Mouse (Mus musculus) kidney, postnatal 0 days (tissue): ENCODE results near the gene Ap2a2. TPM values are rescaled to one million over a fixed set of nuclear protein-coding genes. Genes with fewer than 3 reads are reported as not detected.

Experiments
- ATAC-seq: fragments of 200-750 bp; cut with Nextera tagmentation; replicated peaks from 2 replicates; pipeline ENCODE4 v1.8.0; 2017; ENCODE audit warnings: low read depth, moderate number of reproducible peaks, moderate TSS enrichment, moderate library complexity; ENCODE audit not compliant: low FRiP score
- DNase-seq: peaks from one replicate; pipeline ENCODE4 v3.0.0-alpha.2; 2016; ENCODE audit warnings: low spot score
- H3K27ac ChIP-seq: fragments of 300-500 bp; sonication (generic); 2 replicates; pipeline ENCODE4 v1.5.1; 2014; ENCODE audit warnings: mild to moderate bottlenecking
- H3K27me3 ChIP-seq: fragments of 300-500 bp; sonication (generic); 2 replicates; pipeline ENCODE4 v1.6.1; 2014; ENCODE audit warnings: low read length, mixed read lengths; ENCODE audit not compliant: insufficient read depth
- H3K36me3 ChIP-seq: fragments of 300-500 bp; sonication (generic); 2 replicates; pipeline ENCODE4 v1.6.1; 2014; ENCODE audit warnings: low read length, mixed read lengths; ENCODE audit not compliant: insufficient read depth
- H3K4me1 ChIP-seq: fragments of 300-500 bp; sonication (generic); replicated peaks from 2 replicates; pipeline ENCODE4 v1.6.1; 2014; ENCODE audit warnings: antibody characterized with exemption, low read length, mixed read lengths; ENCODE audit not compliant: insufficient read depth
- H3K4me2 ChIP-seq: fragments of 300-500 bp; sonication (generic); 2 replicates; pipeline ENCODE4 v1.6.1; 2014; ENCODE audit warnings: mild to moderate bottlenecking, low read length, moderate library complexity, mixed read lengths
- H3K4me3 ChIP-seq: fragments of 300-500 bp; sonication (generic); replicated peaks from 2 replicates; pipeline ENCODE4 v1.5.1; 2014; ENCODE audit warnings: low read depth, low read length
- H3K9ac ChIP-seq: fragments of 300-500 bp; sonication (generic); 2 replicates; pipeline ENCODE4 v1.6.1; 2014; ENCODE audit warnings: low read depth, low read length
- H3K9me3 ChIP-seq: fragments of 300-500 bp; sonication (generic); replicated peaks from 2 replicates; pipeline ENCODE4 v1.6.1; 2016; ENCODE audit warnings: low read length, inconsistent platforms, mixed read lengths
- CTCF ChIP-seq: IDR thresholded peaks from 2 replicates; pipeline ENCODE4 v1.5.1; 2016; ENCODE audit warnings: antibody characterized with exemption, low read depth, mild to moderate bottlenecking, moderate library complexity
- WGBS: fragments of 180-500 bp; shearing (Covaris S2); extraction: QIAGEN DNeasy Blood & Tissue Kit; methylation state at CpG from one replicate; pipeline ENCODE4 v1.1.7; 2014; 5-methylcytosine and 5-hydroxymethylcytosine counted together
- polyA plus RNA-seq: library from polyadenylated mRNA; unstranded; fragments of >200 nt; fragmentation: Nextera tagmentation; extraction: Ambion mirVana; gene quantifications from 2 replicates; pipeline ENCODE4 v1.2.1, GENCODE M21; 2015

Gene Ap2a2
- 56.0 and 64.8 TPM in 2 replicates for polyA plus RNA-seq

DNA sequence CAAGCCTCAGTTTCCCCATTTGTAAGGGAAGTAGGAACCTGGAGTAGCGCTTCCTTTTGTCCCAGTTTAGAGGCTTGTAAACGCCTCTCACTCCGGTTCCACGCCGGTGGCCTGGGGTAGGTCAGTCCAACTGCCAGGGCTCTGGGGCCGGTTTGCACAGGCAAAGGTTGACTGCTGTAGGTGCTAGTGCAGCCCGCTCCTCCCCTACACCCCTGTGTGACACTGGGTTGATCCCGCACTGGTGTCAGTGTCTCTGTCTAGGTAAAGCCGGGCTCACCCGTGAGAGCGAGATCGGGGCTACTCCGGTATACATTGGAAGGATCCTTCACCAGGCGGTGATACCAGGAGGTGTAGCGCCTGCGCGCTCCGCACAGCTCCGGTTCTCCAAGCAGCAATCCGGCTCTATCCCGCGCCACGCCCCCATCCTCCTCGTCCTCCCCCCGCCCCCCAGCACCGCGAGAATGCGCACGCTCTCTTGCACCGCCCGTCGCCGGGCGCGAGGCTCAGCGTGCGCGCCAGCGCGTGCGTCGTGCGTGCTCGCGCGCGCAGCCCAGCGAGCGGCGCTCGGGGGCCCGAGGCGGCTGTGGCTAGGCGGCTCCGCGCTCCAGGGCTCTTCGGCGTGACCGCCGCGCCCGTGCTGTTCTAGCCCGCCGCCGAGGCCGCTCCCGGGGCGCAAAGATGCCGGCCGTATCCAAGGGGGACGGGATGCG lies at the start of gene Ap2a2:
Ap2a2 (plus strand) TSS at position 492 of the 710 bp plus-strand sequence.
- Histone ChIP-seq H3K36me3 (no peaks in the 10 kb centered on the region), H3K27me3 (no peaks in the 10 kb centered on the region), H3K9me3 (no peaks in the 10 kb centered on the region), H3K4me1 (peaks cover 17% of the 10 kb centered on the region; the same call in 1 of the 2 replicates), H3K27ac (peak within 1 kb of the TSS; percentile 89), H3K9ac (peak within 1 kb of the TSS; percentile 97), H3K4me3 (peak within 1 kb of the TSS; percentile 88), H3K4me2 (peak within 1 kb of the TSS; percentile 82)
- peak; percentile 93 for ATAC-seq
- WGBS: under 1% methylated on average over 67 of the region's 72 CpGs
- DNase-seq: peak; percentile 96
- TF ChIP-seq CTCF: no peak

DNA sequence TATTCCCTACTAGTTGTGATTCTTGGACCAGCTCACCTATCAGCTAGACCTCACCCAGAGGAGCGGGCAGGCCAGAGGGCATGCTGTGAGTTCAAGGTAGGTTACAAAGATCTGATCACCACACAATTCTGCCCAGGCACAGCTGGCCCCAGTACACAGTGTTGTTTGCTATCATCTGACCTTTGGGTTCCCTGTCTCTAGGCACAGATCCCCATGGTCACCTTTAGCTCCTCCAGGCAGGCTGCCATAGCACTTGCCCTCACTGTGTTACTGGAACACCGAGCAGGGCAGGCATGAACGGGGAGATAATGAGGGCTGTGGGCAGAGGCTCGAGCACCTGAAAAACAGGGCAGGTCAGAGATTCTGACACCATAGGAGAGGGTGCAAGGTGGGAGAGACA lies 44.3 kb upstream of the Ap2a2 start:
- no peak for ATAC-seq
- H3K27me3 ChIP-seq: no peaks in the 10 kb centered on the region
- TF ChIP-seq CTCF: no peak
- no peak overlapping the region for H3K27ac ChIP-seq
- H3K36me3 ChIP-seq: peaks cover 9% of the 10 kb centered on the region; the same call in 1 of the 2 replicates
- DNase-seq: no peak
- H3K4me3 ChIP-seq: no peak overlapping the region
- WGBS: 88% methylated on average over 4 of the region's 4 CpGs
- no peak overlapping the region for H3K4me2 ChIP-seq
- no peaks in the 10 kb centered on the region for H3K4me1 ChIP-seq
- no peaks in the 10 kb centered on the region for H3K9me3 ChIP-seq
- H3K9ac ChIP-seq: no peak overlapping the region

DNA sequence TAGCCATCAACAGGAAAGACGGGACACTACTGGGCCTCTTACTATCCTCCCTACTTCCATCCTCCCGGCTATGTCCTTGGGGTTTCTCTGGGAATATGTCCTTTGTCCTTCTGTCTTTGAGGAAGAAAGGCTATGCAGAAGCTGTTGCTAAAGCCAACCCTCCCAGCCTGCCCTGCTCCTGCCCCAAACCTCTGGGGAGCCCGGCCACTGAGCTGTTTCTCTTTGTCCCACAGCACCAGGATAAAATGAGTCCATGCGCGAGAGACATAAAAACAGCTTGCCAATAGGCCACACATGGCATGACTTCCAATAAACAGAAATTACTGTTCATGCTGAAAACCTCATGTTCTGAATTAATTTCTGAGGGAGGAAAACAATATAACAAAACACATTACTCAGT lies 43.7 kb upstream of the Ap2a2 start:
- 91% methylated on average over 5 of the region's 5 CpGs for WGBS
- DNase-seq (no peak), ATAC-seq (no peak)
- no peak overlapping the region for H3K27ac ChIP-seq
- no peak overlapping the region for H3K9ac ChIP-seq
- H3K36me3 ChIP-seq: peaks cover 9% of the 10 kb centered on the region; the same call in 1 of the 2 replicates
- H3K4me3 ChIP-seq: no peak overlapping the region
- H3K4me2 ChIP-seq: no peak overlapping the region
- no peaks in the 10 kb centered on the region for H3K9me3 ChIP-seq
- no peak for TF ChIP-seq CTCF
- no peaks in the 10 kb centered on the region for H3K4me1 ChIP-seq
- no peaks in the 10 kb centered on the region for H3K27me3 ChIP-seq

DNA sequence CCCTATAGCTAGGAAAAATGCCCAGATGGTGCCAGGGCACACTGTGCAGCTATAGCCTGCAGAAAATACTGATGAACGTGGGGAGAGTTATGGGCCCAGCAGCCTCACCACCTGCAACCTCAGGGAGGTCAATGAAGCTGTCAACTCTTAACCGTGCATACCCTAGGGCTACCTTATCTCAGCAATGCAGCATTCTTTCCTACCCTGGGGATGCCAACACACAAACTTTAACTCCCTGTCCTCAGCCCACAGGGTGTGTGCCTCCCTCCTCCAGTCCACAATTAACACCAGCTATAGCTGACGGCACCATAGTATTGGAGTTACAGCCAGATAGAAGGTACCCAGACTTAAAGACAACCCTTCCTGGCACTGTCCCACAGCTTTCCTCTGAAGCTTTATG lies 43.0 kb upstream of the Ap2a2 start:
- TF ChIP-seq CTCF: no peak
- no peak overlapping the region for H3K4me2 ChIP-seq
- no peak for DNase-seq
- H3K27me3 ChIP-seq: no peaks in the 10 kb centered on the region
- ATAC-seq: no peak
- H3K36me3 ChIP-seq: peaks cover 9% of the 10 kb centered on the region; the same call in 1 of the 2 replicates
- H3K9me3 ChIP-seq: no peaks in the 10 kb centered on the region
- H3K4me3 ChIP-seq: no peak overlapping the region
- H3K4me1 ChIP-seq: no peaks in the 10 kb centered on the region
- 81% methylated on average over 3 of the region's 3 CpGs for WGBS
- H3K9ac ChIP-seq: no peak overlapping the region
- H3K27ac ChIP-seq: no peak overlapping the region

DNA sequence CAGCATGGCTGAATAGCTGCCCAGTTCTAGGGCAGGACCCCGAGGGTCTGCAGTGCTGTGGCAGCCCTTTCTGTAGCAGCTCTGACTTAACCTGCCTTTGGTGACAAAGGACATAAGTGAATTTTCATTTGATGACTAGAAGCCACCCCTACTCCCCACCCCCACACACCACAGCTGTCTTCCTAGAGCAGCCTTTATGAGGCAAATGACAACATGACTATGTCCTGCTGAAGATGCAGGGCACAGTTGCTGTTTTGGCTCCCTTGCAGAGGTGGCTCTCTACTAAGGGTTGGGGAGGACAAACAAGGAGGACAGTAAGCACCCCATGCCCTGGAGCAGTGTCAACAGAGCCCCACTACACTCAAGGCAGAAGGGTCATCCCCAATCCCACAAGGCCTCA lies 42.2 kb upstream of the Ap2a2 start:
- Histone ChIP-seq H3K27ac (no peak overlapping the region), H3K27me3 (no peaks in the 10 kb centered on the region), H3K4me2 (no peak overlapping the region), H3K9me3 (no peaks in the 10 kb centered on the region), H3K36me3 (peaks cover 9% of the 10 kb centered on the region; the same call in 1 of the 2 replicates), H3K4me3 (no peak overlapping the region), H3K4me1 (no peaks in the 10 kb centered on the region), H3K9ac (no peak overlapping the region)
- DNase-seq (no peak), ATAC-seq (no peak)
- no peak for TF ChIP-seq CTCF
- 70% methylated on average over 1 of the region's 1 CpGs for WGBS

DNA sequence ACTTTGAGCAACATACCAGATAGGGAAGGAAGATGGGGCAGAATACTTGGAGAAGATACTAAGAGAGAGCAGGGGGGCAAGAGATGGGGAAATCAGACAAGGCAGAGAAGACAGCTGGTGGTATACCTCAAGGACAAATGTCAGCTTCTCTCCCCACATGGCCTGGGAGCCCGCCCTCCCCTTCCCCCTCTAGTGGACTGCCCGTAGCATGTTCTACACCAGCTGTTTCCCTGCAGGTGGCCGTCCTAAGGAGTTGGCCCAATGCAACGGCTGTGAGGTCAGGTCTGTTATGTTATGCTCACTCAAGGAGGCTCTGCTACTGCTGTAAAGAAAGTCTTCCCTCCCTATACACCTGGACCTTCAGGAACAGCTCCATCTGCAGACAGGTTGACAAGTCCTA lies 39.0 kb upstream of the Ap2a2 start:
- Histone ChIP-seq H3K9ac (no peak overlapping the region), H3K4me2 (no peak overlapping the region), H3K36me3 (0 out of 2 replicates have a peak, but pooled peaks cover 4% of the 10 kb centered on the region), H3K9me3 (no peaks in the 10 kb centered on the region), H3K4me1 (no peaks in the 10 kb centered on the region), H3K27me3 (no peaks in the 10 kb centered on the region), H3K4me3 (no peak overlapping the region), H3K27ac (no peak overlapping the region)
- DNase-seq: no peak
- no peak for ATAC-seq
- 45% methylated on average over 4 of the region's 4 CpGs for WGBS
- peak; percentile 15; the same call in 1 of the 2 replicates for TF ChIP-seq CTCF

DNA sequence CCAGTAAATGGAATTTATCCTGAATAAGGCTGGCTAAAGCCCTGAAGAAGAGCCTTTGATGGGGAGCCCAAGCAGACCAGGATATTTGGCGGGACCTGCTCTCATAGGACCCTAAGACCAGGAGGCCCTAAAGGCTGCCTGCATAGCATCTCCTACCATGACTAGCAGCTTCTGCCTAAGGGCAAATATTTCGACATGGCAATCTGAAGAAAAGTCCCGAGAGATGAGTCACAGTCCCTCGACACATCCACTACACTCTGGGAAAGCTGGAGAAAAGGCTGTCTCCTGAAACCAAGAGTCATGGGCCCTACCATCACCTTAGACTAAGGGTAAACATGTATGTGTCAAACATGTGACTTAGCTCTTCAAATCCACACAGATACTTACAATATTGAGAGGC lies 37.7 kb upstream of the Ap2a2 start:
- WGBS: 68% methylated on average over 4 of the region's 4 CpGs

More for the DNA sequence above, 37.7 kb upstream of the Ap2a2 start:
- Histone ChIP-seq H3K36me3 (peaks cover 7% of the 10 kb centered on the region; the same call in 1 of the 2 replicates), H3K9ac (no peak overlapping the region), H3K27ac (peak overlapping the region; percentile 19), H3K4me1 (no peaks in the 10 kb centered on the region), H3K9me3 (no peaks in the 10 kb centered on the region), H3K4me3 (no peak overlapping the region), H3K4me2 (no peak overlapping the region), H3K27me3 (no peaks in the 10 kb centered on the region)
- ATAC-seq (no peak), DNase-seq (no peak)
- no peak for TF ChIP-seq CTCF
